Mouse (Mus musculus): ENCODE data around the gene Nbea.

Gene Nbea

GRCm38 (mm10) chr3:55590727-55591126, 592.8 kb downstream of the Nbea start:
- no peak for DNase-seq (ENCODE audit: low spot score)

- DNase-seq (ENCODE audit: low spot score): no peak
These were observed 593.2 kb downstream of the Nbea start for GRCm38 (mm10) chr3:55590291-55590690.

DNA sequence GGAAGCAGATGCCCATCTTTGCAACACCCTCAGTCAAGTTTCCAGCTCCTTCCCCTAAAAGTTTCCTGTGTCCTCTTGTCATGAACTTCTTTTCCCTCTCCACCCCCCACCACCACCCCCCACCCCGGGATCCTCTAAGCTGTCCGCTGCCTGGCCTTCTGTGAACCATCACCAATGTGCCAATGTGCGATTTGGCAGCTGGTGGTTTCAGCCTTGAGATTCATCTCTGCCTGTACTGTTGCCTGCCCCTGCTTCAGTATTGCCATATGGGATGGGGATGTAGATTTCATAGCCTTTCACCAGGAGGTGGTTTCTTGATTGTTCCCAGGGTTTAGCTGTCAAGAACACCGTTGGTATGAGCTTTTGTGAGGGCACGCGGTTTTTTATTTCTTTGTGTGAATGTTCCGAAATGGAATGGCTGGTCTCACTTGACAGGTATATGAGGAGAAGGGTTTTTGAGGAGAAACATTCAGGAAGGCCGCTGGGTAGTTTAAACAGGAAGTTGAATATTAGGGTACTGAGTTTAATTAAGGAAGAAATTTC, 594.0 kb downstream of the Nbea start:
- no peak for DNase-seq (ENCODE audit: low spot score)

GRCm38 (mm10) chr3:55587972-55588946, 595.2 kb downstream of the Nbea start:
- DNase-seq (ENCODE audit: low spot score): no peak

GRCm38 (mm10) chr3:55587434-55587971, 596.0 kb downstream of the Nbea start:
- DNase-seq (ENCODE audit: low spot score): no peak
